Mouse (Mus musculus): Measurements from ENCODE around the gene Angptl2.

DNA sequence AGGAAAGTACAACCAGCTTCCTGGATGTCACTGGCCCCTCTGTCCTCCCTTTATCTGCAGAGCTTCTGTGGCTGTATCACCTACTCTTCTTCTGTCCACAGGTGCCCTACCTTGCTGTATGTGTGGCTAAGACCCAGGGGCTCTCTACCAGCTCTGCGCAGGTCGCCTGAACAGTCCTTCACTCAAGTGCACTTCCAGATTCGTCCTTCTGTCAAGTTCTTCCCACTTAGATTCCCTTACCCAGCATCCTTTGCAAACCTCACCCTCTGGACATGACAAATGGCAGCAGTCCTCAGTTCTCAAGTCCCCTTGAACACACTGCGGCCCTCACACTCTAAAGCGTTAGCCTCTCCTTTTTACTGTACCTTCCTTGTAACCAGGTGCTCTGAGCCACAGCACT lies 65.9 kb downstream of the Angptl2 start:
- TF ChIP-seq POLR2A (IDR thresholded peaks at IDR 0.05; ENCODE audit: extremely low read depth, insufficient read depth, low read length): no peak
- no peak for TF ChIP-seq CTCF (IDR thresholded peaks at IDR 0.05; ENCODE audit: extremely low read depth, insufficient read depth, low read length)
